Mouse (Mus musculus) c-Kit-positive CD71-positive TER-119-positive erythroid progenitor cells, embryonic 14.5 days (primary cell): ENCODE measurements around the gene Nkrf.
A peak's percentile ranks its signal among the peaks of the same experiment; 100 is the strongest.
"Not testable (repeated sequence)": the region's sequence is repeated elsewhere in the genome, so short reads cannot be mapped to it uniquely, and the experiment has no call there.

ENCODE experiments used
- DNase-seq: peaks from one replicate; pipeline ENCODE4 v3.0.0-alpha.2; 2013; ENCODE audit warnings: low spot score

Gene Nkrf

GRCm38 (mm10) chrX:36902321-36903114 lies at the start of gene Nkrf:
Gene Nkrf (minus strand): TSS chrX:36902899.
- DNase-seq, result no peak

- DNase-seq, result no peak
These were observed 38.4 kb upstream of the Nkrf start for GRCm38 (mm10) chrX:36941106-36941505.

- no peak for DNase-seq
These were observed 37.2 kb upstream of the Nkrf start for GRCm38 (mm10) chrX:36939806-36940413.

- no peak for DNase-seq
These were observed 32.7 kb upstream of the Nkrf start for GRCm38 (mm10) chrX:36935326-36935966.

- no peak for DNase-seq
These were observed 27.9 kb upstream of the Nkrf start for GRCm38 (mm10) chrX:36930574-36930973.

GRCm38 (mm10) chrX:36929694-36930093 lies 27.0 kb upstream of the Nkrf start:
- no peak for DNase-seq

- no peak for DNase-seq
These were observed 26.1 kb upstream of the Nkrf start for GRCm38 (mm10) chrX:36928791-36929190.

GRCm38 (mm10) chrX:36921346-36921745 lies 18.6 kb upstream of the Nkrf start:
- no peak for DNase-seq

GRCm38 (mm10) chrX:36917749-36918148 lies 15.1 kb upstream of the Nkrf start:
- DNase-seq, result no peak

- peak; percentile 42 for DNase-seq
These were observed 8.6 kb upstream of the Nkrf start for GRCm38 (mm10) chrX:36911343-36911742.

GRCm38 (mm10) chrX:36906539-36906938 lies 3.8 kb upstream of the Nkrf start:
- DNase-seq, result no peak

- DNase-seq, result peak; percentile 84
These were observed 543 bp upstream of the Nkrf start for GRCm38 (mm10) chrX:36903115-36903768.

GRCm38 (mm10) chrX:36901655-36902054 lies 1.0 kb downstream of the Nkrf start:
- DNase-seq, result no peak

GRCm38 (mm10) chrX:36898931-36899330 lies 3.8 kb downstream of the Nkrf start:
- DNase-seq, result not testable (repeated sequence)

- no peak for DNase-seq
These were observed 18.0 kb downstream of the Nkrf start for GRCm38 (mm10) chrX:36884719-36885118.

GRCm38 (mm10) chrX:36874704-36875128 lies 28.0 kb downstream of the Nkrf start:
- DNase-seq, result no peak

GRCm38 (mm10) chrX:36874178-36874696 lies 28.5 kb downstream of the Nkrf start:
- peak; percentile 79 for DNase-seq

GRCm38 (mm10) chrX:36873765-36874164 lies 28.9 kb downstream of the Nkrf start, which contains the start of the genes Ube2a and C330007P06Rik:
Gene Ube2a (plus strand): TSS chrX:36873900.
Gene C330007P06Rik (minus strand): TSS chrX:36874111.
- no peak for DNase-seq

- no peak for DNase-seq
These were observed 32.3 kb downstream of the Nkrf start for GRCm38 (mm10) chrX:36870372-36870771.

GRCm38 (mm10) chrX:36864609-36865328 lies 37.9 kb downstream of the Nkrf start:
- no peak for DNase-seq
